Mouse (Mus musculus) R1 (cell line): ENCODE measurements at regions not wholly inside any gene's neighbourhood (a gene's known extent, or its start where the extent isn't known, plus 50 kb on each side); places are given as distances from the start of the nearest gene placed in this dataset.

Source experiments
- DNase-seq: peaks from one replicate; pipeline ENCODE4 v3.0.0-alpha.2; 2018; ENCODE audit warnings: low read depth, low spot score

DNA sequence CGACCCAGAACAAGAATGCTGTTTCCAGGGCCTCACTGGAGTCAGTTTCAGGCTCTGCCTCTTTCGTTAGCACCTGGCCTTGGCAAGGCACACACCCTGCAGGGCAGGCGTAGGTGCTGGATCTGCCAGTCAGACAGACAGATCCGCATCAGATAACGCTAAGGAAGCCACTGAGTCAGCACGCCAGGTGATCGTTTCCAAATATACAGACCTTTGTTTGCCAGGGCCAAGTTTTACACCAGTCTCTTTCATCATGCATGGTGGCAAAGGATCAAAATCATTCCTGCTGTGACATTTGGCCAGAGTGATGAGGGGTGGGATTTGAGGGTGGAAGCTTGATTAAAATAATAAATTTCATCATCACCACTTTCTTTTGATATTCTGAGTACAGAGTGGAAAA is 411.0 kb downstream of the Ofcc1 start:
- no peak for DNase-seq

DNA sequence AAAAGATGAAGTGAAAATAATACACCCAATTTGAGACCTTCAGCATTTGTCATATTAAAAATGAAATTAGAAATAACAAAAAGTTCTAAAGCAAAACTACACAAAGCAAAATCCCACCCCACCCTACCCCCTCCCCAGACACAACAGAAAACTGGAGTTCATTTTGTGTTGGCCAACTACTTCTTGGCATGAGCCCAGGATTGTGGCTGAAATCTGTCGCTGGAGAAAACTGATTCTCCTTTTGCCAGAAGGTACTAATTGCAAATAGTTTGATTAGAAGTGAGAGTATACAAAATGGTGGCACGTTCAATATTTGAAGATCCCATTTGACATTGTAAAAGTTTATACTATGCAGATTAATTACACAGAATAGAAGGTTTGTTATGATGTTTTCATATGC is 426.0 kb downstream of the Ofcc1 start:
- DNase-seq, result no peak

DNA sequence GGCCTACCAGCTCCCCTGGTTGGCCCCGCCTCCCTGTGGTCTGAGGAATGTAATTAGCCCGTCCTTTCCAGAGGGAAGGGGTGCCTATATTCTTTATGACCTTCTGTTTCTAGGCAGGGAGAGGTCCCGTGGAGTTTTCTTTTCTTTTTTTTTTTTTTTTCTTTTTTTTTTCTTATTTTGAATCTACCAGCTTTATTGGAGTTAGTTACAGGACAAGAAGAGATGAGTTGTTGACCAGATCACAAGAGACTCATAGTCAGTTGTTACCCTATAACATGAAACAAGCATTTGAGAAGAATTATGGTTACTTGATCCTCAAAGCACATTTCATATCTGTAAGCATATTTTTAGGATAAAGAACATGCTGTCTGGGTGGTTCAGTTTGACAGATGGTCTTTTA is 429.8 kb downstream of the Ofcc1 start:
- no peak for DNase-seq

DNA sequence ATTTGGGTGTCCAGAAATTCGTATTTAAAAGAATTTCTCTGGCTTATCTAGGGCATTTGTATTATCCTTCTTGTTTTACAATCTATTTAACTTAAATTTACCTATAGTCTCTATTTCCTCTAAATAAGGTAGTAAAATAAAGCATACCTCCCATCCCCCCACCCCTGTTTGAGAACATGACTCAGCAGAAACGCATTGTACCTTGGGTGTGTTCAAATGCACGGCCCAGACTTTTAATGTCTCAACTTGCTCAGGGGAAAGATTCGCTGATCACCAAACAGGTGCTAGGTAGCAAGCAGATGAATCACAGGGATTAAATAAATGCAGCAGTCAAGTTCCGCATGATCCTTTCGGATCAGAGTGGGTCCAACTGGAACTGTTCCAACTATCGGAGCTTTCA is 432.7 kb downstream of the Ofcc1 start:
- DNase-seq, result peak; percentile 62

DNA sequence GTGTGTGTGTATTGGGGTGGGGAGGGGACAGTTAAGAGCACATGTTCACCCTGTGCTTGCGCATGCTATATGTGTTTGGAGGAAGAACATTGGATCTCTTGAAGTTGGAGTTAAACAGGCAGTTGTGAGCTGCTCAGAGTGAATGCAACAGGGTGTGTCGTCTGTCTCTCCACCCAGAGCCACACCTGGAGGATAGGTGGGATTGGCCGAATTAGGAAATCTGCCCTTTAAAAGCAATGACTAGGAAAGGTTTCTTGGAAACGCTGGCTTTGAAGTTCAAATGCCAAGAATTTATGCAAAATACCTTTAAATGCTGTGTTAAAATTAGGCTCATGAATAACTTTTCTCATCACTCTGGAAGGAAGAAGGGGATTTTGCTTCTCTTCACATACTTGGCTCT is 436.9 kb downstream of the Ofcc1 start:
- peak; percentile 44 for DNase-seq

DNA sequence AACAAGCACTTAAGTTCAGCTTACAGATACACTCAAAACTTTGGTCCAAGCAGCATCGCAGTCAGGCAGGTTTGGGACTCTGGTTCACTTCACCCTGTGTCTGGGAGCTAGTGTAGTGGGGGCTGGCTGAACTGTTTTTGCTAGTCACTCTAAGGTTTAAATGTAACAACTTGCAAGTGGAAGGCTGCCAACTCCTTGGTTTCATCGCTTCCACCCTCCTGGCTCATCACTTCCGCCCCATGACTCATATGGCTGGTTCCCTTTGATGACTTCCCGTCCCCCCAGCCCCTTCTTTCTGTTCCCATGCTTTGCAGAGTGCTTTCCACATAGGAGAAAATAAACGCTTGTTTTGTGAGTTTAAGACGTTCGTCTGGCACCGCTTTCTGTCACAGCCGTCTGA is 438.1 kb downstream of the Ofcc1 start:
- no peak for DNase-seq

DNA sequence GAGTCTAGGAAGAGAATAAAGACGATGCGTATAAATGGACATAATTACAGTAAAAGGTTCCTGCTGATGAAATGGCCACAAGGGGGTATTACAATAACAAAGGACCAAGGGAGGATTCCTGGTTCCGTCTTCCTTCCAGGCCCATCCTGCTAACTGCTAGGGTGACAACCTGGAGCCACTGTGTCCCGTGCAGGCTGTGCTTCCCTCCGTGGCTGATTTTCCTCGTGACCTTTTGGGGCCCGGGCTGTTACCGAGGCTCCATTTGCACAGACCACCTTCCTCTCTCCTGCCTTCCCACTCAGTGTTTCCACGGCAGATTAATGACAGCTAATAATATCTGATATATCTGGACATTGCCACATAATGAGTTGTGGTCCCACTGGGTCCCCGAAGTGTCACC is 453.5 kb downstream of the Ofcc1 start:
- DNase-seq, result peak; percentile 27

DNA sequence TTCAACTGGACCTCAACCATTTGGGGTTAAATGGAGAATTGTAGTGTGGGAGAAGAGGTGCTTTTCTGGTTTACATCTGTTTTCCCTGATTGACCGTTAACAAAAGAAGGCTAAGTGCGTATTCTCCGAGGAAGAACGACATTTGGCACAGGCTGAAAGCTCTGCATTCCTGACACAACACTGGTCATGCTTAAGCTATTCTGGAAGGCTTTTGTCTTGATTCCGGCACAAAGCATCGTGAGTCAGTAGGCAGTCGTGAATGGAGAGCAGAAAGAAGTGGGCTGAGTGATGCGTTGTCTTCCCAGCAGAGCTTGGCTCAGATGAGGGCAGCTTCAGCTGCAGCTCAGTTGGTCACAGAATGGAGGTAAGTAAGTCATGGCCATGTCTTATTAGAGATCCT is 457.0 kb downstream of the Ofcc1 start:
- DNase-seq, result no peak

DNA sequence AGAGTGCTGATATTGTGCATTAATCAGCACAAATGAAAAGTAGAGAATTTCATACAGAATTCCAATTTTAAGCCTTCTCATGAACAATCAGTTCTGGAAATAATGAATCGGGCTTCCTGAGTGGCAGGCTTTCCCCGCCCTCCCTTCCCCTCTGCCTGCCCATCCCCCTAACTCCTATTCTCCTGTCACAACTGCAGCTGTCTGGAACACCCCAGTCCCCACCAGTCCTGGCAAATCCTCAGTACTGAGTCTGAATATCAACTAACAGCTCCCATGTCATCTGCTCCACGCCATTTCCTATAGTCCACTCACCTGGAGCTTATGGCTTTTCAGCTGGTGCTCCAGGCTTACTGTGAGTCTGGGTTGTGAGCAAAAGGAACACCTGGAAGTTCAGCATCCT is 457.9 kb downstream of the Ofcc1 start:
- no peak for DNase-seq

DNA sequence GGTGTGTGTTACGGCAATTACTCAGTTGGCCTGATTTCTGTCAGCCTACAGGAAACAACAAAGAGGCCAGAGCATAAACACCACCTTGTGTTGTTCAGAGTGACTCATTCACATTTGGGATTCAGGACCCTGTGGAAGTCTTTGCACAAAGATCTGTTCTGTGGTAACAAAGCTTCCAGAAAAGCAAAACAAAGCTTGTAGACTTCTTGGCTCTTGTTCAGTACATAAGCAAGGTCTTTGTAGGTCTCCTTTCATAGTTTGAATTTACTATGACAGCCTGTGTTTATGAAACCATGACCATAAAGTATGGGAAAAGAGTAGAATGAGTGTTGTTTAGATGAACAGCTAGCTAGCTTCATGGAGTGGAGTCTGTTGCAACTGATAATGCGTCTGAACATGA is 461.9 kb downstream of the Ofcc1 start:
- DNase-seq, result no peak

DNA sequence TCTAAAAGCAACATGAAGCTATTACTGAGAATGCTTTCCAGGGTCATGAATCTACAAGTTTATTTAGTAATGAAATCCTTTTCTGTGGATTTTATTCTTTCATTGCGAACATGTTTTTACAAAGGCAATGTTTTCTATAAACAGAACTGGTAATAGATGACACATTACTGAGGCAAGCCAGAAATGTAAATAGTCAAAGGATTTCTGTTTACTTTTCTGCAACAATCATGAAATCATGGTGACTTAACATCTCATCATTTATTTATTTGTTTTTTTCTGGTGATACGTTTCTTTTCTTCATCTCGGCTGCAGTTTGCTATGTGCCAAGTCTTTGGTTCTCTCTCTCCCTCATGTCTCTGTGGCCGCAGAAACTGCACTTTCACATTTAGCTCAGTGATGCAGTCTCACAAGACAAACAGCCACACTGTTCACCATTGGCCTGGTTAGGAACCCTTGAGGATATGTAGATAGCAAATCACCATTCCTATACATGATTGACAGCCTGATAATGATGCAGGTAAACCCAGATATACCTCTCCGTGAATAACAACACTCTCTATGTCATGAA is 462.8 kb downstream of the Ofcc1 start:
- DNase-seq, result no peak

DNA sequence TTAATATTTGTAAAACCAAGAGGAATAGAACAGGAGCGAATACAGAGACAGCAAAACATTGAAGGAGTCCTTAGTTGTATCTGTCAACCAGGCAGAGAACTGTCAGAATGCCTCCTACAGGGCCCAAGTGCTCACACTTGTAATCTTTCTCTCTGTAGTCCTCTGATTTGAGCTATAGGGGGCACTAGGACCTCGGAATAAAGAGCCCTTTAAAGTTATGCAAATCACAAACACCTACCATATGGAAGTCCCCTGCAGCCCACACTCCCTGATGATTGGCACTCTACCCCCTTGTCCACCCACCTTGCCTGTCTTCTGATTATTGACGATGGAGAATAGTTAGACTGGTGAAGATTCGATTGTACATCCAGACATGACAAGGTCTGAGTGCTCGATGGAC is 467.1 kb downstream of the Ofcc1 start:
- DNase-seq, result peak; percentile 24

DNA sequence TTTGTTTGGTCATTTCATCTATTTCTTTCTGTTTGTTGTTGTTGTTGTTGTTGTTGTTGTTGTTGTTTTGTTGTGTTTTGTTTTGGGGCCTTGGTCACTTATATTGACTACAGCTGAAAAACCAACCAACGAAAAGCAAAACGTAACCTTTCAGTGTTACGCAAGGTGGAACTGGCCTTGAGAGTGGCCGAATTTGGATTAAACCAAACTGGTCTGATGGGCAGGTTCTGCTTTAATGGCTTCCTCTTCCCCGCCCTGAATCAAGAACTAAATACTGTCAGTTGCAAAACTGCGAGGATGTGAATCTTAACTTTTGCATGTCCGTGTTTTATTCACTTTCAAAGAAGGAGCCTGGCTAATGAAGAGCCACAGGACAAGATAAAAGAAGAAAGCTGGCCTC is 480.2 kb downstream of the Ofcc1 start:
- DNase-seq, result no peak

DNA sequence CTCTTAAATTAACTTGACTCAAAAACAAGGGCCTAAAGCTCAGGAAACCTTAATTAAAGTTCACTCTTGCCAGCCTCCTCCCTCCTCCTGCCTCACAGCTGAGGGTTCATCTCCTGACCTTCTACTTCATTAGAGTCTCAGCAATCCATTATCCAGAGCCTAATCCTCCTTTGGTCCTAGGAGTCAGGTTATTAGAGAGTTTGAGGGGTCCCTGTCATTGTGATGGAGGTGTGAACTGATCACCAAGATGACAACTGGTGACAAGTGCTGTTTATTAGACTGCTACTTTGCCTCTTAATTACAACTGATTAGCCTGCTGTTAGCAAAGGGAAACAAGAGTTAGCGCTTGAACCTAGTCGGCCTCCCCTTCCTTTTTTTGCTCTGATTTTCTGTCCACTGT is 481.1 kb downstream of the Ofcc1 start:
- no peak for DNase-seq

DNA sequence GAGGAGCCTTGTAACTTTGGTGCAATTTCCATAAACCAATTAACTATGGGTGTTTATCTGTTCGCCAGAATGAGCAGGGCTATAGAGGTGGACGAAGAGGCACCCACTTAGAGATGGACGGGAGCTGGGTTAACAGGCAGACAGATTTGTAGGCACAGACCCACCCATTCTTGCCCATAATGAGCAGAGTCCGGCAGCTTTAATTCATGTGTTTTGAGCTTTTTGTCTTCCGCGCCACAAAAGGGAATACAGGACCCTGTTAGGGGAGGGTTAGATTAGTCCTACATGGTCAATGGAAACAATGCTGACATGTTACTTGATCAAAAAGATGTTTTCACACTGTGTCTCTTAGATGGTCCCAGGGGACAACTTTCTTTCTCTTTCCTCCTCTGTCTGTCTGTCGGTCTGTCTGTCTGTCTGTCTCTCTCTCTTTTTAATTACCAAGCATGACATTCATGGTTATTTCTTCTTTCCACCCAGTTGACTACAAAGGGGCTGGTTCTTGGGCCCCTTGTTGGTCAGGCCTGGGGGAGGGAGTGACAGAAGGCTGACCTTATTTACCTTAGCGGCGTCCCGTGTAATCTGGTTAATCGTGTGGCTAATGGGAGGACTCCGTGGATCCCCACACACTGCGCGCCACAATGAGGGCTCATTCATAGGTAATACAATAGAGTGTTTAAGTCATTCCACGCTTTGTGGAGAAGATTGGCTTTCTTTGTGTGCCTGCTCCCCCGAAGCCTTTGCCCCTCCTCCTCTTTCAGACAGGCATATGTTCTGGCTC is 483.7 kb downstream of the Ofcc1 start:
- DNase-seq, result peak; percentile 50

DNA sequence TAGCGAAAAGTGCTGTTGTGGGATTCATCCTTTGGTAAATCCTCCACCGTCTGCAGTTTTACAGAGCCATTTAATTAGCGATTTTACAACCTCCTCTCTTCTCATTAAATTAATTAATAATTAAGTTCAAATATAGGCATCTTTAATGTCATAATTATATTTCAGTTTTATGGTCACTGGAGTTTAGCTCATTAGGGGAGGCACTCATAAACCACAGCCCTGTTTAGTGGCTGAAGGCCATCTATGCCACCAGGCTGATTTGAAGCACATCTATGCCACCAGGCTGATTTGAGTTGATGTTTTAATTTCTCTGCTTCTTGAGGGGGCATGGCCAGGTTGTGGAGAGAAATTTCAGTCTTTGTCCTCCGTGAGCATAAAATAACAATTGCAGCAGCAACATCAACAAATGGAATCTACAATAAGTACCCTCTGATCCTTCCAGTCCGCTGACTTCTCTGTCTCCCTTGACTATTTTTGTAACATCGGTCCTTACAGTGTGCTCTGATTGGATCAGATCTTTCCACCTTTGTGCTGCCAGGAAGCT is 508.9 kb downstream of the Ofcc1 start:
- DNase-seq, result no peak

DNA sequence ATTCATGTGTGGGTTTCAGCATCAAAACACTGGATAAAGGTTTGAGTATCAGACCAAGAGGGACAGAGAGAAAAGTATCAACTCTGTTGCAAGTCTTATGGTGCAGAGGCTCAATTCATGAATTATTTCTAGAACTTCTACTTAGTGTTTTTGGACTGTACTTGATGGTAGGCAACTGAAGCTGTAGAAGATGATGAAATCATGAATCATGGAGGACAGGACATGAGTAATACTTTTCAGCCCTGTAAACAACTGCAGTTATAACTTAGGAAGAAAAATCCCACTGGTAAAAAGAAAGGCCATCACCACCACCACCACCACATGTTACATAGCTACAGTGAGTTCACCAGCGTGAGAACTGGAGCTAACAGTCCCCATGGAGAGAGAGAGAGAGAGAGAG is 511.9 kb downstream of the Ofcc1 start:
- DNase-seq, result no peak

DNA sequence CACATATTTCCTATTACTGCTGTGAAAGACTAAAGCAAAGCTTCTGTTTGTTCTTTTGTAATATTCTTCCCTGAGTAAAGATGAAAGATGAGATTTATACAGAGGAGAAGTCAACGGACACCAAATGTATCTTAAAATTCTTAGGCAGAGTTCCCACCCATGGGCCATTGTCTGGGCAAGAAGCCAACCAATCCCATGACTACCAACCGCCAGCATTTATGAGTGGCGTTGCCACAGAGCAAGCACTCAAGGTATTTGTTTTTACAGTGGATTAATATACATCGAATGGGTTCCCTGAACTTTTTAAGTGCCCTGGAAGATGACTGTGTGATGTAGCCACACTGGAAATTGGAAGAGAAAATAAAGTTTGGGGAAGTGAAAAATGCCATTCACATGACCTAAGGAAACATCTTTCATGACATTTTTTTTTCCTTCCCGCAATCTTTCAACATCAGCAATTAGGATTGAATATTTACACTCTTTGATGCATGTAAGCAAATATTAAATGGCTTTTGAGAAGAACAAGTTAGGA is 525.1 kb downstream of the Ofcc1 start:
- DNase-seq, result no peak

DNA sequence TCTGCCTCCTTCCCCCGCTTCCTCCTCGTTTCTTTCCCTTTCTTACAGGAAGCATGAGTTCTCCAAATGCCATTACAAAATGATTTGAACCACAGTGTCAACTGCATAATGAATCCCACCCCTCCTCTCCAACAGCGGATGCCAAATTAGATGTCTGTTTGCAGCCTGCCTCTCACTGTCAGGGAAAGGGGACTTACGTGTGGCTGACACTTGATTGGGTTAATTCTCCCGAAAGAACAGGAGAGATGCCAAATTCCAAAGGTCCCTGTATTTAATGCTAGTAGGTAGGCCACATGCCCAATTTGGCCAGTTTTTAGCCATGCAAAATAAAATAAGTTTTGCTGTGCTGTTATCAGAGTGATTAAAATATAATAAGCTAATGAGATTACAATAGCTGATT is 525.9 kb downstream of the Ofcc1 start:
- no peak for DNase-seq

DNA sequence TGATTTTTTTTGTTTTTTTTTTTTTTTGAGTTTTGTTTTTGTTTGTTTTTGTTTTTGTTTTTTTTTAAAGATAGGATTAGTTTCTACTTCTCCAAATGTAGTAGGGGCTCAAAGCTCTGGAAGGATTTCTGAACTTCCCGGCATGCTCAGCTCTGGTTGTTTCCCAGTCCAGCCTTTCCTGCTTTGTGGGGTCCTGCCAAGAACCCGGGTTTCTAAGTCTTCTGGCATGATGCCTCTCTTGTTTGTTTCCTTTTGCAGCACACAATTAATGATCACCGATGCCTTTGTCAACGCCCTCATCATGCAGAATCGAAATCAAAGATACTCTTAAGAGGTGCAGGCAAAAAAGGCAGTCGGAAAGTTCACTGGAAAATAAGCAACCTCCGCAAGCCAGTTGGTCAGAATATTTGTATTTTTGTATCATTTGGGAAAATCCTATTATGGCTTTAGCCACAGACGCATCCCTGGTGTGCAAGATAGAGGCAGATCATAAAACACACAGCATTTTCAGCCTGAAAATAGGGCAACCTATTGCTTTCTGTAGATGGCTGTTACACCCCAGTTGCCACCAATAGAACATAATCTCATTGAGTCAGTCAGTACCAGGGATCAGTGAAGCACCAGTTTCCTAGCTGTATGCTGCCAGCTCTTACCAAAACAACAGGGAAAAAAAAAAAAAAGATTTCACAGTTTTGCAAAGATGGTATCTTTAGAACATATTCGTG is 526.6 kb downstream of the Ofcc1 start:
- no peak for DNase-seq

DNA sequence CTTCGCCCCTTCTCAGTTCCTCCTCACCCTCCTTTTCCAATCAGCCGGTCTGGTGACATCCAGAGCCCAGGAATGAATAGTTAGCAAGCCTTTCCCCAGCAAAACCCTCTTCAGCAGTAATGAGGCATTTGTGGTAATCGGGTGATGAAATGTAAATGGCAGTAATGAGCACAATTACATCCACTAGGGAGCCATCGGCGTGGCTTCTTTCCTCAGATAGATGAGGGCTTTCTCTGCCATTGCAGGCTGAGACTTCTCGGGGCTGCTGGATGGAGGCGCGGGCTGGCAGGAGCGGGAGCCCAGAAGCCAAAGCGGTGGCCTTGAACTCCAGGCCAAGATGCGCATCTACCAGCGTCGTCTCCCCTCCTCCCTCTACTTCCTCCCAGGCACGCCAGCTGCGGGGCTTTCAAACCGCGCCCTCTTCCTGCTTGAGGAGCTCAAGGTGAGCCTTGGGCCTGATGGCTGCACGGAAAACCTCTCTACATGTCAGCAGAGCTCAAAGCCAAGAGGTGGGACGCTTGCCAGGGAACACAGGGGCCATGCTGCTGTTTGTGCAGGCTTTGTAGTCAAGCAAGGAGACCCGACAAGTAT is 537.2 kb downstream of the Ofcc1 start:
- DNase-seq, result peak; percentile 88

DNA sequence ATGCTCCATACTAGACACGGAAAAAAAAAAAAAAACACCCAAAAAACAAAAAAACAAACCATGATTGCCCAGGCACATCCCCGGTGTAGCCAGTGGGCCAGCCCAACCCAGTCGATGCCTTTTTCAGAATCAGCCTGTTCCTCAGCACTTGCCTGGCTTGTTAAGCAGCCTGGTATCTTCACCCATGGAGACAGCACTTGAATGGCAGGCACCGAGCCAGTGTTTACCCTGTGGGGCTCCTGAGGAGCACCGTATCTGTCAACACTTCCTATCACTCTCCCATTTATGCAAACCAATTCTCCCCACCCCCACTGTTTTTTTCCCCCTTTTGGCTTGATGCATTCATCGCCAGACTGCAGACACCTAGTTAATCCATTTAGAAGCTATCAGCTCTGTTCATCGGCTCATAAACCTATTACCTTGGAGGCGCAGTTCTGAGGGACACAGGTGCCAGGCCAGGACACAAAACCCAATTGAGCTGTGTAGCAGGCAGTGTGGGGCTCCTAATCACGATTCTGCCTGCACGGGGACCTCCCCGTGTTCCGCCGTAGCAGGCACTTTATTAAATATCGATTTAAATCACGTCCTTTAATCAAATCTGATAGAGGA is 537.8 kb downstream of the Ofcc1 start:
- peak; percentile 26 for DNase-seq
